Mouse (Mus musculus) neural tube, embryonic 11.5 days (tissue): ENCODE measurements around the gene Zbtb3. TPM values are rescaled to one million over a fixed set of nuclear protein-coding genes. Genes with fewer than 3 reads are reported as not detected.
A peak's percentile ranks its signal among the peaks of the same experiment; 100 is the strongest.

ENCODE experiments used
- ATAC-seq: fragments of 200-750 bp; cut with Nextera tagmentation; 2 replicates; pipeline ENCODE4 v1.8.0; 2017; ENCODE audit warnings: moderate number of reproducible peaks, mild to moderate bottlenecking, moderate TSS enrichment, moderate library complexity; ENCODE audit not compliant: insufficient read depth, low FRiP score, low TSS enrichment
- DNase-seq: peaks from one replicate; pipeline ENCODE4 v3.0.0-alpha.2; 2015; ENCODE audit warnings: low spot score
- H3K27ac ChIP-seq: fragments of 300-500 bp; sonication (generic); 2 replicates; pipeline ENCODE4 v1.5.1; 2014; ENCODE audit warnings: low read depth, mild to moderate bottlenecking, low read length
- H3K27me3 ChIP-seq: fragments of 300-500 bp; sonication (generic); 2 replicates; pipeline ENCODE4 v1.6.1; 2014; ENCODE audit warnings: mild to moderate bottlenecking, low read length, mixed read lengths; ENCODE audit not compliant: control insufficient read depth, insufficient read depth
- H3K36me3 ChIP-seq: fragments of 300-500 bp; sonication (generic); 2 replicates; pipeline ENCODE4 v1.6.1; 2014; ENCODE audit warnings: mild to moderate bottlenecking, low read length, moderate library complexity, mixed read lengths; ENCODE audit not compliant: control insufficient read depth, insufficient read depth
- H3K4me1 ChIP-seq: fragments of 300-500 bp; sonication (generic); 2 replicates; pipeline ENCODE4 v1.6.1; 2014; ENCODE audit warnings: low read length, mixed read lengths; ENCODE audit not compliant: control insufficient read depth, insufficient read depth
- H3K4me2 ChIP-seq: fragments of 300-500 bp; sonication (generic); 2 replicates; pipeline ENCODE4 v1.6.1; 2014; ENCODE audit warnings: low read depth, mild to moderate bottlenecking, moderate library complexity
- H3K4me3 ChIP-seq: fragments of 300-500 bp; sonication (generic); 2 replicates; pipeline ENCODE4 v1.5.1; 2014; ENCODE audit warnings: low read depth, low read length
- H3K9ac ChIP-seq: fragments of 300-500 bp; sonication (generic); 2 replicates; pipeline ENCODE4 v1.6.1; 2014; ENCODE audit warnings: mild to moderate bottlenecking, low read length
- H3K9me3 ChIP-seq: fragments of 300-500 bp; sonication (generic); 2 replicates; pipeline ENCODE4 v1.6.1; 2016; ENCODE audit warnings: low read length; ENCODE audit not compliant: control insufficient read depth
- WGBS: fragments of 180-500 bp; shearing (Covaris S2); extraction: QIAGEN DNeasy Blood & Tissue Kit; methylation state at CpG from one replicate; pipeline ENCODE4 v1.1.7; 2014; 5-methylcytosine and 5-hydroxymethylcytosine counted together
- polyA plus RNA-seq: library from polyadenylated mRNA; unstranded; fragments of >200 nt; fragmentation: Nextera tagmentation; extraction: Ambion mirVana; gene quantifications from 2 replicates; pipeline ENCODE4 v1.2.1, GENCODE M21; 2014

Zbtb3 gene
- polyA plus RNA-seq, 1 experiment from 2014 or later, result 7.2 TPM

DNA sequence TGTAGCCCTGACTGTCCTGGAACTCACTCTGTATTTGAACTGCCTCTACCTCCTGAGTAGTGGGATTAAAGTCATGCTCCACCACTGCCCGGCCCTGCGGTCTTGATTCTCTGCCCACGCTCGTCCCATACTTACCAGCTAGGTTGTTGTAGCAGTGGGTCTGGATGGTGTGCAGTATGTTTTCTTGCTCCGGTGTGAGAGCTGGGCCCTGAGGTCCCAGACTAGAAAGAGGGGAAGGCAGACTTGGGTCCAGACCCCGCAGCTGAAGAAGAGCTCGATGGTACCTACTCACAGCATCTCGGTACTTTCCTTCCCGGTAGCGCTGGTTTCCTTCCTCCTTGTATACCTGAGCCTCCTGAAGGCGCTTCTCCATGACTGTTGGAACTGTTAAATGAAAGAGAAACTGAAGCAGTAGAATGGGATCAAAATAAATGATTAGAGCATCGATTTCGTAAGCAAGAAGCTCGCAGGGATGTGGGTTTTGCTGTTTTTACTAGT, 16.0 kb downstream of the Zbtb3 start:
- H3K4me2 ChIP-seq, result peak overlapping the region; percentile 98
- peaks cover 5% of the 10 kb centered on the region; the same call in 1 of the 2 replicates for H3K36me3 ChIP-seq
- no peaks in the 10 kb centered on the region for H3K9me3 ChIP-seq
- peak overlapping the region; percentile 88 for H3K4me3 ChIP-seq
- no peak for DNase-seq
- no peaks in the 10 kb centered on the region for H3K27me3 ChIP-seq
- peak overlapping the region; percentile 58 for H3K9ac ChIP-seq
- no peak for ATAC-seq
- peak overlapping the region; percentile 98 for H3K27ac ChIP-seq
- 31% methylated on average over 14 of the region's 14 CpGs for WGBS
- H3K4me1 ChIP-seq, result peaks cover 30% of the 10 kb centered on the region

GRCm38 (mm10) chr19:8818801-8819595, 16.6 kb downstream of the Zbtb3 start, which contains the start of gene Ttc9c:
TSS of gene Ttc9c (minus strand) at chr19:8819333.
- Histone ChIP-seq H3K27ac (peak within 1 kb of the TSS; percentile 98), H3K4me3 (peak within 1 kb of the TSS; percentile 88), H3K9ac (peak within 1 kb of the TSS; percentile 94), H3K9me3 (no peaks in the 10 kb centered on the region), H3K27me3 (no peaks in the 10 kb centered on the region), H3K36me3 (peaks cover 5% of the 10 kb centered on the region; the same call in 1 of the 2 replicates), H3K4me1 (peaks cover 30% of the 10 kb centered on the region), H3K4me2 (peak within 1 kb of the TSS; percentile 98)
- DNase-seq (peak; percentile 97), ATAC-seq (peak; percentile 93)
- under 1% methylated on average over 33 of the region's 33 CpGs for WGBS

DNA sequence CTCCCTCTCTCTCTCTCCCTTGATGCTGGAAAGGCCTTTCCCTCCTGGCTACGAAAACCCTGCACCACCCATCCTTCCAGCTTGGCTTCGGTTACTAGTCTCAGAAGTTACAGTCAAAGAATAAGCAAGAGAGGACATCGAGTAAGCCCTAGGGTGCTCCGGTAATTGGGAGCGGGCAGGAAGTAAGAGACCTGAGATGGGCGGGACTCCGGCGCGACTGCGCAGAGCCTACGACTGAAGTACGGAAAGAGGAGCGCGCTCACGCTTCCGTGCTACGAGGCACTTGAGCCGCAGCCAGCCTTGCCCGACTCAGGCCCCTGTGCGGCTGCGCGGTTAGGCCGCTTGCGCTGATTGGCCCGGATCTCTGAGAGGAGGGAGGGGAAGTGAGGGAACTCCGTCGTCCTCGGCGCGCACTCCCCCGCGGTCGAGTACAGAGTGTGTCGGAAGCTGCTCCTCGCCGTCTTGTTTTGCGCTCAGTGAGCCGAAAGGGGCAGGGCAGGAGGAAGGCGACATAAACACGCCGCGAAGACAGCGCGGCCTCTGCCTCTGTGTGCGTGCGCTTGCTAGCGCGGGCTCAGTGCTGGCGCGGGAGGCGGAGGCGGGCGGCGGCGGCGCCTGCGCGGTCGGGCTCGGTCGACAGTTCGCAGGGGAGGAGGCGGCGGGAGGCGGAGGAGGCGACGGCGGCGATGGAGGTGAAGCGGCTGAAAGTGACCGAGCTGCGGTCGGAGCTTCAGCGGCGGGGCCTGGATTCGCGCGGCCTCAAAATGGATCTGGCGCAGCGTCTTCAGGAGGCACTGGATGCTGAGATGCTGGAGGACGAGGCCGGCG, 17.5 kb downstream of the Zbtb3 start, which contains the start of gene Hnrnpul2:
Gene Hnrnpul2 (plus strand): TSS at position 415 of the 828 bp plus-strand sequence.
- peak; percentile 94 for ATAC-seq
- H3K9me3 ChIP-seq, result no peaks in the 10 kb centered on the region
- H3K4me1 ChIP-seq, result peaks cover 30% of the 10 kb centered on the region
- peak within 1 kb of the TSS; percentile 98 for H3K27ac ChIP-seq
- peak within 1 kb of the TSS; percentile 88 for H3K4me3 ChIP-seq
- H3K36me3 ChIP-seq, result peaks cover 6% of the 10 kb centered on the region; the same call in 1 of the 2 replicates
- H3K27me3 ChIP-seq, result no peaks in the 10 kb centered on the region
- under 1% methylated on average over 77 of the region's 83 CpGs for WGBS
- H3K9ac ChIP-seq, result peak within 1 kb of the TSS; percentile 94
- peak; percentile 98 for DNase-seq
- peak within 1 kb of the TSS; percentile 98 for H3K4me2 ChIP-seq

GRCm38 (mm10) chr19:8820424-8820956, 18.1 kb downstream of the Zbtb3 start:
- DNase-seq, result no peak
- peak overlapping the region; percentile 98 for H3K27ac ChIP-seq
- peak overlapping the region; percentile 94 for H3K9ac ChIP-seq
- H3K9me3 ChIP-seq, result no peaks in the 10 kb centered on the region
- peaks cover 8% of the 10 kb centered on the region for H3K36me3 ChIP-seq
- H3K4me3 ChIP-seq, result peak overlapping the region; percentile 88
- under 1% methylated on average over 47 of the region's 48 CpGs for WGBS
- no peaks in the 10 kb centered on the region for H3K27me3 ChIP-seq
- ATAC-seq, result peak; percentile 16
- H3K4me2 ChIP-seq, result peak overlapping the region; percentile 98
- peaks cover 30% of the 10 kb centered on the region for H3K4me1 ChIP-seq

DNA sequence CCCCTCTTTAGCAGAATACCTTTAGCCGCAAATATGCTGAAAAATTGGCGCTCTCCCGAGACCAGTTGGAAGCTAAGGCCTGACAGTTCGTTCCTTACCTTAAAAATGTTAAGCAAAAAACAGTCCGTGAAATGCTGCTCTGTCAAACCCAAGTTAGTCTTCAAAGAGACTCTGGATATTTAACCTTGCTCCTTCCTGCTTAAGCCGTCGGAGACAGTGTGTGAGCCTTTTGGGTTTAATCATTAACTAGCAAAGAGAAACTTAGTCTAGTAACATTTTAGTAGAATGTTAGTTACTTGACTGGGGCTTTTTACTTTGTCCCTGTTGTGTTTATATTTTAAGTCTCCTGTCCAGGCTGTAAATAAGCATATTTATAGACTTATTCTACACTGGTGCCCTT, 18.8 kb downstream of the Zbtb3 start:
- H3K36me3 ChIP-seq, result peaks cover 10% of the 10 kb centered on the region
- DNase-seq (no peak), ATAC-seq (no peak)
- no peaks in the 10 kb centered on the region for H3K9me3 ChIP-seq
- WGBS, result 2% methylated on average over 7 of the region's 7 CpGs
- H3K27ac ChIP-seq, result no peak overlapping the region
- peaks cover 30% of the 10 kb centered on the region for H3K4me1 ChIP-seq
- peak overlapping the region; percentile 88 for H3K4me3 ChIP-seq
- no peaks in the 10 kb centered on the region for H3K27me3 ChIP-seq
- H3K4me2 ChIP-seq, result peak overlapping the region; percentile 98
- peak overlapping the region; percentile 94 for H3K9ac ChIP-seq

DNA sequence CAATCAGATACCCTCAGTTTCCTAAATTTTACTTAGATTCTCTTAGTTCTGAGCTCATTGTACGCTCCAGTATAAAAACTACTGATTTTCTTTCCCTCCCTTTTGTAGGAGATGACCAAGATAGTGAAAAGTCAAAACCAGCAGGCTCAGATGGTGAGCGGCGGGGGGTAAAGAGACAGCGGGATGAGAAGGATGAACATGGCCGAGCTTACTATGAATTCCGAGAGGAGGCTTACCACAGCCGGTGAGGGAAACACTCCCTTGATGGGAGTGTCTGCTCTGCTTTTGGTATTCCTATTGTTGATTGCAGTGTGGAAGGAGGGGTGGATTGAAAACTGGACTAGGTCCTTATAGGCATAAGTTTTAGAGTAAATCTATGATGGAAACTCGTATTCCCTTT, 20.3 kb downstream of the Zbtb3 start:
- H3K9me3 ChIP-seq, result no peaks in the 10 kb centered on the region
- no peak overlapping the region for H3K27ac ChIP-seq
- 83% methylated on average over 8 of the region's 8 CpGs for WGBS
- peak overlapping the region; percentile 98; the same call in 1 of the 2 replicates for H3K4me2 ChIP-seq
- H3K4me1 ChIP-seq, result peaks cover 22% of the 10 kb centered on the region
- ATAC-seq, result no peak
- H3K36me3 ChIP-seq, result peaks cover 12% of the 10 kb centered on the region
- H3K27me3 ChIP-seq, result no peaks in the 10 kb centered on the region
- H3K4me3 ChIP-seq, result peak overlapping the region; percentile 88
- DNase-seq, result no peak
- H3K9ac ChIP-seq, result 0 out of 2 replicates have a peak overlapping the region, but pooled peaks have one; percentile 9

- Histone ChIP-seq H3K9me3 (no peaks in the 10 kb centered on the region), H3K4me1 (no peaks in the 10 kb centered on the region), H3K27ac (no peak within 1 kb of the TSS), H3K27me3 (no peaks in the 10 kb centered on the region), H3K4me3 (no peak within 1 kb of the TSS), H3K4me2 (no peak within 1 kb of the TSS), H3K9ac (no peak within 1 kb of the TSS), H3K36me3 (peaks cover 45% of the 10 kb centered on the region)
- 94% methylated on average over 8 of the region's 8 CpGs for WGBS
- DNase-seq (no peak), ATAC-seq (no peak)
Measured at GRCm38 (mm10) chr19:8829660-8830059, 27.3 kb downstream of the Zbtb3 start, which contains the start of gene AC129217.1. TSS of gene AC129217.1 (plus strand) at chr19:8829773.

DNA sequence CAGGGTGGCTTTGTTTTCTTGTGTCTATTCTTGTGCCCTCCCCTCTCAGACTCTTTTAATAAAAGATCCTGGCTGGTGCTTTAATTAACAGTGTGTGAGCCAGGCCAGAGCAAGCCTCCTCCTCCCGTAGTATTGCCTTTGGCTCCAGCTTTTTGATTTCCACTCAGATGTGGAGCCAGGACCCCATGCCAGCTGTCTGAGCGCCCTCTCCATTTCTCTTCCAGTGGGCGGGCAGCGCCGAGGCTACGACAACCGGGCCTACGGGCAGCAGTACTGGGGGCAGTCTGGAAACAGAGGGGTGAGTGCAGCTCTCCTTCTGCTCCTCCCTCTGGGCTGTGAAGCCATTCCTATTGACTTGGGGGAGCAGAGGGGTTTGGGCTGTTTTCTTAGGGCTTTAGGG, 28.3 kb downstream of the Zbtb3 start:
- H3K36me3 ChIP-seq, result peaks cover 43% of the 10 kb centered on the region
- no peaks in the 10 kb centered on the region for H3K27me3 ChIP-seq
- H3K9me3 ChIP-seq, result no peaks in the 10 kb centered on the region
- H3K4me3 ChIP-seq, result no peak overlapping the region
- WGBS, result 92% methylated on average over 8 of the region's 8 CpGs
- no peak overlapping the region for H3K9ac ChIP-seq
- DNase-seq (no peak), ATAC-seq (no peak)
- H3K4me2 ChIP-seq, result no peak overlapping the region
- H3K27ac ChIP-seq, result no peak overlapping the region
- no peaks in the 10 kb centered on the region for H3K4me1 ChIP-seq
